40 mouse cellular contexts compared by ENCODE assay signal in genomic region chr12:103665286-103665685, GRCm38 (mm10). TPM values are rescaled to one million over a fixed set of nuclear protein-coding genes. Genes with fewer than 3 reads are reported as not detected.
"Had no signal": no experiment of that assay in that cellular context is flagged by ENCODE, and none has a peak within 500 bp of the region (broad histone marks: within the 10 kb centered on the region; RNA-seq: fewer than 3 reads in every experiment).

No protein-coding gene starts in this region.

- H3K9me3 ChIP-seq: embryonic facial prominence, embryonic 10.5 days; embryonic facial prominence, embryonic 12.5 days; embryonic facial prominence, embryonic 13.5 days; embryonic facial prominence, embryonic 15.5 days; forebrain, embryonic 10.5 days; forebrain, embryonic 12.5 days; forebrain, embryonic 15.5 days had no signal

- H3K36me3 ChIP-seq: embryonic facial prominence, embryonic 10.5 days; embryonic facial prominence, embryonic 12.5 days; embryonic facial prominence, embryonic 13.5 days; embryonic facial prominence, embryonic 15.5 days; forebrain, embryonic 10.5 days; forebrain, embryonic 12.5 days; forebrain, embryonic 15.5 days had no signal

- H3K27me3 ChIP-seq: embryonic facial prominence, embryonic 12.5 days; embryonic facial prominence, embryonic 13.5 days; embryonic facial prominence, embryonic 15.5 days; forebrain, embryonic 12.5 days; forebrain, embryonic 13.5 days; forebrain, embryonic 15.5 days had no signal

- H3K27ac ChIP-seq: embryonic facial prominence, embryonic 10.5 days; embryonic facial prominence, embryonic 12.5 days; embryonic facial prominence, embryonic 13.5 days; embryonic facial prominence, embryonic 15.5 days; forebrain, embryonic 10.5 days; forebrain, embryonic 12.5 days; forebrain, embryonic 13.5 days; forebrain, embryonic 15.5 days; gastrocnemius, adult 2 months; heart, adult 2 months had no signal

- ATAC-seq: forebrain, embryonic 13.5 days; forebrain, embryonic 14.5 days; forebrain, embryonic 15.5 days; forebrain, embryonic 16.5 days; forebrain, postnatal 0 days had no signal

- H3K9ac ChIP-seq: embryonic facial prominence, embryonic 12.5 days; embryonic facial prominence, embryonic 13.5 days; embryonic facial prominence, embryonic 15.5 days; forebrain, embryonic 12.5 days; forebrain, embryonic 13.5 days; forebrain, embryonic 15.5 days; forebrain, postnatal 0 days had no signal

- H3K4me1 ChIP-seq: embryonic facial prominence, embryonic 10.5 days; embryonic facial prominence, embryonic 12.5 days; embryonic facial prominence, embryonic 13.5 days; forebrain, embryonic 10.5 days; forebrain, embryonic 12.5 days; forebrain, embryonic 13.5 days; forebrain, embryonic 15.5 days had no signal

- H3K4me3 ChIP-seq: embryonic facial prominence, embryonic 10.5 days; embryonic facial prominence, embryonic 12.5 days; embryonic facial prominence, embryonic 13.5 days; embryonic facial prominence, embryonic 15.5 days; erythroblast, embryonic 14.5 days; forebrain, embryonic 10.5 days; forebrain, embryonic 12.5 days; forebrain, embryonic 13.5 days; forebrain, embryonic 15.5 days; gastrocnemius, adult 2 months; heart, adult 2 months had no signal

- DNase-seq: cerebellum, adult 2 months; cerebellum, adult 8-10 months; cerebellum, adult 9-10 months; cerebellum, adult 9-11 months; cerebellum, postnatal 10 days; cerebellum, postnatal 14 days; cerebellum, postnatal 25 days; cerebellum, postnatal 36 days; embryo, embryonic 11 days; forebrain, postnatal 0 days; gastrocnemius, adult 2 months; gastrocnemius, postnatal 10 days; gastrocnemius, postnatal 14 days; gastrocnemius, postnatal 25 days; gastrocnemius, postnatal 36 days; heart, adult 18-20 months had no signal

- H3K4me2 ChIP-seq: embryonic facial prominence, embryonic 12.5 days; embryonic facial prominence, embryonic 13.5 days; embryonic facial prominence, embryonic 15.5 days; forebrain, embryonic 12.5 days; forebrain, embryonic 13.5 days; forebrain, embryonic 15.5 days had no signal

RNA-seq across cellular contexts. Expression of gene Serpina6, which starts 8.3 kb away (rescaled TPM):
- total RNA-seq: common myeloid progenitor, adult 5-6 weeks; forebrain, postnatal 0 days; gastrocnemius, adult 18-20 months; gastrocnemius, adult 2 months; gastrocnemius, adult 8-10 months; gastrocnemius, postnatal 14 days; gastrocnemius, postnatal 25 days; gastrocnemius, postnatal 36 days; gastrocnemius, postnatal 4 days; granulocyte monocyte progenitor cell, adult 5-6 weeks; heart, adult 18-20 months; heart, adult 2 months; heart, adult 8-10 months had no signal
- polyA plus RNA-seq: cerebellum, adult 2 months; cortical plate, adult 2 months; embryonic facial prominence, embryonic 10.5 days; embryonic facial prominence, embryonic 13.5 days; forebrain, embryonic 10.5 days; forebrain, embryonic 11.5 days; forebrain, embryonic 12.5 days; forebrain, embryonic 13.5 days; forebrain, embryonic 14.5 days; forebrain, embryonic 15.5 days; forebrain, embryonic 16.5 days; forebrain, postnatal 0 days; frontal cortex, adult 2 months; heart, adult 2 months had no signal

RNA-seq across cellular contexts. Expression of gene Serpina16, which starts 10.7 kb away (rescaled TPM):
- total RNA-seq: common myeloid progenitor, adult 5-6 weeks; forebrain, postnatal 0 days; gastrocnemius, adult 18-20 months; gastrocnemius, adult 2 months; gastrocnemius, adult 8-10 months; gastrocnemius, postnatal 10 days; gastrocnemius, postnatal 14 days; gastrocnemius, postnatal 25 days; gastrocnemius, postnatal 36 days; gastrocnemius, postnatal 4 days; granulocyte monocyte progenitor cell, adult 5-6 weeks; heart, adult 18-20 months; heart, adult 2 months; heart, adult 8-10 months had no signal
- polyA plus RNA-seq: cerebellum, adult 2 months; cortical plate, adult 2 months; embryonic facial prominence, embryonic 10.5 days; embryonic facial prominence, embryonic 11.5 days; embryonic facial prominence, embryonic 12.5 days; embryonic facial prominence, embryonic 13.5 days; embryonic facial prominence, embryonic 14.5 days; embryonic facial prominence, embryonic 15.5 days; erythroblast, embryonic 14.5 days; forebrain, embryonic 10.5 days; forebrain, embryonic 11.5 days; forebrain, embryonic 12.5 days; forebrain, embryonic 13.5 days; forebrain, embryonic 14.5 days; forebrain, embryonic 15.5 days; forebrain, embryonic 16.5 days; forebrain, postnatal 0 days; frontal cortex, adult 2 months; heart, adult 2 months had no signal

RNA-seq across cellular contexts. Expression of gene Serpina1f, which starts 30.0 kb away (rescaled TPM):
- total RNA-seq: common myeloid progenitor, adult 5-6 weeks; forebrain, postnatal 0 days; gastrocnemius, adult 18-20 months; gastrocnemius, adult 2 months; gastrocnemius, adult 8-10 months; gastrocnemius, postnatal 10 days; gastrocnemius, postnatal 14 days; gastrocnemius, postnatal 25 days; gastrocnemius, postnatal 36 days; gastrocnemius, postnatal 4 days; granulocyte monocyte progenitor cell, adult 5-6 weeks; heart, adult 18-20 months; heart, adult 2 months; heart, adult 8-10 months had no signal
- polyA plus RNA-seq: cerebellum, adult 2 months; cortical plate, adult 2 months; embryonic facial prominence, embryonic 10.5 days; embryonic facial prominence, embryonic 11.5 days; embryonic facial prominence, embryonic 12.5 days; embryonic facial prominence, embryonic 13.5 days; embryonic facial prominence, embryonic 14.5 days; embryonic facial prominence, embryonic 15.5 days; erythroblast, embryonic 14.5 days; forebrain, embryonic 10.5 days; forebrain, embryonic 11.5 days; forebrain, embryonic 12.5 days; forebrain, embryonic 13.5 days; forebrain, embryonic 14.5 days; forebrain, embryonic 15.5 days; forebrain, embryonic 16.5 days; forebrain, postnatal 0 days; frontal cortex, adult 2 months; heart, adult 2 months had no signal

RNA-seq across cellular contexts. Expression of gene Serpina10, which starts 34.0 kb away (rescaled TPM):
- total RNA-seq: common myeloid progenitor, adult 5-6 weeks; forebrain, postnatal 0 days; gastrocnemius, adult 2 months; gastrocnemius, adult 8-10 months; gastrocnemius, postnatal 10 days; gastrocnemius, postnatal 14 days; gastrocnemius, postnatal 25 days; gastrocnemius, postnatal 36 days; granulocyte monocyte progenitor cell, adult 5-6 weeks; heart, adult 2 months; heart, adult 8-10 months had no signal
- polyA plus RNA-seq: cerebellum, adult 2 months; embryonic facial prominence, embryonic 10.5 days; embryonic facial prominence, embryonic 12.5 days; embryonic facial prominence, embryonic 14.5 days; erythroblast, embryonic 14.5 days; forebrain, embryonic 10.5 days; forebrain, embryonic 11.5 days; forebrain, embryonic 12.5 days; forebrain, embryonic 13.5 days; gonadal fat pad, adult 2 months; heart, adult 2 months had no signal
